8 mouse cellular contexts compared by ENCODE assay signal in the genomic region with DNA sequence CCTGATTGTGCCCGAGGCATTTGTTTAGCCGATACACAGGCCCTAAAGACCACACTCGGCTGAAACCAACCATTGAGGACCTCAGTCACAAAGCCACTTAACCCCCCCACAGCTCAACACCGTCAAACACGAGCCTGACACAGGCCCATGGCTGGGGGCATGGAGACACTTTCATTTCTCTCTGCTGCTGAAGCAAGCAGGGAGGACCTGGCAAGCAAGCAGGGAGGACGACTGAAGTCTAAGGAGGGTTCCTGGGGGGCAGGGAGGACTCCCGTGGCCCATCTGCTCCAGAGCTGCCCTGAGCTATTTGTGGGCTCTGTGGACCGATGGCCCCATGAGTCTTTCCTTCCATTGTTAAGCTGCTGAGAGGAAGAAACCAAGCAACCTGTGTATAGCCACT. TPM values are rescaled to one million over a fixed set of nuclear protein-coding genes. Genes with fewer than 3 reads are reported as not detected.
DNase-seq lines count a peak whose midpoint lies in the region; ATAC-seq and TF ChIP-seq lines count a peak whose summit lies in the region.

No protein-coding gene starts in this region.

- no peak for ATAC-seq in kidney, embryonic 15.5 days (replicated peaks; ENCODE audit: low FRiP score)
- ATAC-seq in embryonic facial prominence, embryonic 12.5 days (ENCODE audit: insufficient number of reproducible peaks, insufficient read depth, low FRiP score, low TSS enrichment) = no peak
- no peak for ATAC-seq in midbrain, postnatal 0 days (ENCODE audit: low FRiP score)

- H3K9ac ChIP-seq in kidney, embryonic 15.5 days = no peak overlapping the region
- H3K9ac ChIP-seq in embryonic facial prominence, embryonic 12.5 days = no peak overlapping the region
- H3K9ac ChIP-seq in midbrain, postnatal 0 days (replicated peaks; ENCODE audit: low read length, poor library complexity, severe bottlenecking) = peak overlapping the region; percentile 24; the same call in 1 of the 2 replicates

- no peaks in the 10 kb centered on the region for H3K27me3 ChIP-seq in kidney, embryonic 15.5 days
- no peaks in the 10 kb centered on the region for H3K27me3 ChIP-seq in embryonic facial prominence, embryonic 12.5 days
- no peaks in the 10 kb centered on the region for H3K27me3 ChIP-seq in midbrain, postnatal 0 days (ENCODE audit: insufficient read depth, low read length)

- peak overlapping the region; percentile 91 for H3K27ac ChIP-seq in kidney, embryonic 15.5 days
- peak overlapping the region; percentile 83 for H3K27ac ChIP-seq in embryonic facial prominence, embryonic 12.5 days
- H3K27ac ChIP-seq in midbrain, postnatal 0 days (ENCODE audit: low read depth, low read length) = peak overlapping the region; percentile 67

- no peaks in the 10 kb centered on the region for H3K9me3 ChIP-seq in kidney, embryonic 15.5 days (replicated peaks)
- no peaks in the 10 kb centered on the region for H3K9me3 ChIP-seq in embryonic facial prominence, embryonic 12.5 days
- H3K9me3 ChIP-seq in midbrain, postnatal 0 days (ENCODE audit: low read length) = no peaks in the 10 kb centered on the region

- H3K4me1 ChIP-seq in kidney, embryonic 15.5 days = peaks cover 66% of the 10 kb centered on the region
- peaks cover 46% of the 10 kb centered on the region for H3K4me1 ChIP-seq in embryonic facial prominence, embryonic 12.5 days
- H3K4me1 ChIP-seq in midbrain, postnatal 0 days (ENCODE audit: insufficient read depth, low read length) = peaks cover 17% of the 10 kb centered on the region

- H3K4me3 ChIP-seq in kidney, embryonic 15.5 days (replicated peaks) = no peak overlapping the region
- H3K4me3 ChIP-seq in embryonic facial prominence, embryonic 12.5 days = no peak overlapping the region
- no peak overlapping the region for H3K4me3 ChIP-seq in midbrain, postnatal 0 days (ENCODE audit: low read depth, low read length)

- WGBS in kidney, embryonic 15.5 days = 27% methylated on average over 8 of the region's 8 CpGs
- 25% methylated on average over 8 of the region's 8 CpGs for WGBS in embryonic facial prominence, embryonic 12.5 days
- 9% methylated on average over 8 of the region's 8 CpGs for WGBS in midbrain, postnatal 0 days

- no peak for DNase-seq in kidney, postnatal 25 days
- peak; percentile 27 for DNase-seq in induced T-regulatory cell, adult 2 months (ENCODE audit: low read depth)
- no peak for DNase-seq in midbrain, postnatal 0 days (ENCODE audit: low spot score)
- DNase-seq in right cerebral cortex, adult 18-20 months = no peak
- DNase-seq in layer of hippocampus, postnatal 10 days (ENCODE audit: low spot score in 2 of 2) = no peak
- DNase-seq in thymus, postnatal 10 days (ENCODE audit: low spot score in 2 of 2) = no peak

- peaks cover 36% of the 10 kb centered on the region for H3K36me3 ChIP-seq in kidney, embryonic 15.5 days
- H3K36me3 ChIP-seq in embryonic facial prominence, embryonic 12.5 days = peaks cover 33% of the 10 kb centered on the region
- H3K36me3 ChIP-seq in midbrain, postnatal 0 days (ENCODE audit: insufficient read depth, low read length) = peaks cover 20% of the 10 kb centered on the region

- H3K4me2 ChIP-seq in kidney, embryonic 15.5 days = peak overlapping the region; percentile 53
- H3K4me2 ChIP-seq in embryonic facial prominence, embryonic 12.5 days (replicated peaks) = peak overlapping the region; percentile 29; the same call in 1 of the 2 replicates
- H3K4me2 ChIP-seq in midbrain, postnatal 0 days (ENCODE audit: low read depth, low read length, poor library complexity, severe bottlenecking) = no peak overlapping the region

- TF ChIP-seq CTCF in midbrain, postnatal 0 days (IDR thresholded peaks at IDR 0.05) = no peak

RNA-seq across cellular contexts. Expression of gene Vps37b, which starts 20.1 kb away (rescaled TPM):
- 33.8 and 35.3 TPM in 2 replicates for polyA plus RNA-seq in kidney, embryonic 15.5 days (2015; fragmentation: Nextera tagmentation; extraction: Ambion mirVana)
- 42.5 and 42.8 TPM in 2 replicates for polyA plus RNA-seq in embryonic facial prominence, embryonic 12.5 days (2016; fragmentation: Nextera tagmentation; extraction: Ambion mirVana)
- total RNA-seq in midbrain, postnatal 0 days (2014; rRNA removed) = 52.3 and 75.5 TPM in 2 replicates
- 54.3 and 56.2 TPM in 2 replicates for polyA plus RNA-seq in midbrain, postnatal 0 days (2015; fragmentation: Nextera tagmentation; extraction: Ambion mirVana)
- total RNA-seq in layer of hippocampus, postnatal 10 days (2021) = 10 to 100 TPM; 38.4 to 41.6 TPM

RNA-seq across cellular contexts. Expression of gene Hip1r, which starts 38.5 kb away (rescaled TPM):
- polyA plus RNA-seq in kidney, embryonic 15.5 days (2015; fragmentation: Nextera tagmentation; extraction: Ambion mirVana) = 18.2 and 20.0 TPM in 2 replicates
- 10.0 and 11.4 TPM in 2 replicates for polyA plus RNA-seq in embryonic facial prominence, embryonic 12.5 days (2016; fragmentation: Nextera tagmentation; extraction: Ambion mirVana)
- 42.9 and 45.4 TPM in 2 replicates for total RNA-seq in midbrain, postnatal 0 days (2014; rRNA removed)
- 25.8 and 30.8 TPM in 2 replicates for polyA plus RNA-seq in midbrain, postnatal 0 days (2015; fragmentation: Nextera tagmentation; extraction: Ambion mirVana)
- 10 to 100 TPM; 63.7 to 70.1 TPM for total RNA-seq in layer of hippocampus, postnatal 10 days (2021)
